Comparison of ENCODE assay signal across 17 mouse cellular contexts in genomic region chr9:77252134-77252533, GRCm38 (mm10).
DNase-seq lines count a peak whose midpoint lies in the region; ATAC-seq and TF ChIP-seq lines count a peak whose summit lies in the region.
"Had no signal": no experiment of that assay in that cellular context is flagged by ENCODE, and none has a peak within 500 bp of the region (broad histone marks: within the 10 kb centered on the region; RNA-seq: fewer than 3 reads in every experiment).

No protein-coding gene starts in this region.

- H3K4me3 ChIP-seq in gastrocnemius, adult 2 months = no peak overlapping the region
- peak overlapping the region; percentile 35; the same call in 1 of the 2 replicates for H3K4me3 ChIP-seq in forebrain, postnatal 0 days (ENCODE audit: low read depth, low read length)
- peak overlapping the region; percentile 44 for H3K4me3 ChIP-seq in left cerebral cortex, adult 2 months
- no peak overlapping the region for H3K4me3 ChIP-seq in midbrain, embryonic 14.5 days (replicated peaks; ENCODE audit: low read depth, low read length)
- H3K4me3 ChIP-seq: embryonic facial prominence, embryonic 15.5 days; intestine, embryonic 15.5 days; liver, embryonic 15.5 days; midbrain, embryonic 12.5 days; neural tube, embryonic 12.5 days had no signal

- 17% methylated on average over 7 of the region's 7 CpGs for WGBS in forebrain, postnatal 0 days
- 88% methylated on average over 7 of the region's 7 CpGs for WGBS in midbrain, embryonic 14.5 days

- H3K27me3 ChIP-seq in forebrain, postnatal 0 days (ENCODE audit: insufficient read depth, low read length) = no peaks in the 10 kb centered on the region
- H3K27me3 ChIP-seq in midbrain, embryonic 14.5 days (ENCODE audit: control insufficient read depth, insufficient read depth, low read length) = no peaks in the 10 kb centered on the region
- H3K27me3 ChIP-seq: embryonic facial prominence, embryonic 15.5 days; intestine, embryonic 15.5 days; liver, embryonic 15.5 days; midbrain, embryonic 12.5 days; neural tube, embryonic 12.5 days had no signal

- TF ChIP-seq CTCF in gastrocnemius, adult 2 months (IDR thresholded peaks at IDR 0.05) = no peak
- TF ChIP-seq CTCF in forebrain, postnatal 0 days (IDR thresholded peaks at IDR 0.05; ENCODE audit: low read depth) = no peak
- no peak for TF ChIP-seq CTCF in left cerebral cortex, adult 2 months (IDR thresholded peaks at IDR 0.05)

- H3K9me3 ChIP-seq in forebrain, postnatal 0 days (ENCODE audit: low read length) = no peaks in the 10 kb centered on the region
- no peaks in the 10 kb centered on the region for H3K9me3 ChIP-seq in midbrain, embryonic 14.5 days (ENCODE audit: control insufficient read depth, low read length)
- H3K9me3 ChIP-seq: embryonic facial prominence, embryonic 15.5 days; intestine, embryonic 15.5 days; liver, embryonic 15.5 days; neural tube, embryonic 12.5 days had no signal

- H3K4me1 ChIP-seq in forebrain, postnatal 0 days (ENCODE audit: insufficient read depth) = no peaks in the 10 kb centered on the region
- no peaks in the 10 kb centered on the region for H3K4me1 ChIP-seq in midbrain, embryonic 14.5 days (ENCODE audit: control insufficient read depth, insufficient read depth, low read length)
- H3K4me1 ChIP-seq: embryonic facial prominence, embryonic 15.5 days; intestine, embryonic 15.5 days; liver, embryonic 15.5 days; midbrain, embryonic 12.5 days; neural tube, embryonic 12.5 days had no signal

- H3K9ac ChIP-seq in forebrain, postnatal 0 days = no peak overlapping the region
- H3K9ac ChIP-seq in midbrain, embryonic 14.5 days (replicated peaks; ENCODE audit: low read length) = no peak overlapping the region
- H3K9ac ChIP-seq: embryonic facial prominence, embryonic 15.5 days; intestine, embryonic 15.5 days; liver, embryonic 15.5 days; midbrain, embryonic 12.5 days; neural tube, embryonic 12.5 days had no signal

- H3K4me2 ChIP-seq in forebrain, postnatal 0 days (ENCODE audit: low read depth) = peak overlapping the region; percentile 36
- no peak overlapping the region for H3K4me2 ChIP-seq in midbrain, embryonic 14.5 days (ENCODE audit: low read length)
- H3K4me2 ChIP-seq: embryonic facial prominence, embryonic 15.5 days; intestine, embryonic 15.5 days; liver, embryonic 15.5 days; midbrain, embryonic 12.5 days; neural tube, embryonic 12.5 days had no signal

- no peaks in the 10 kb centered on the region for H3K36me3 ChIP-seq in forebrain, postnatal 0 days (ENCODE audit: insufficient read depth)
- no peaks in the 10 kb centered on the region for H3K36me3 ChIP-seq in midbrain, embryonic 14.5 days (ENCODE audit: control insufficient read depth, insufficient read depth, low read length)
- H3K36me3 ChIP-seq: embryonic facial prominence, embryonic 15.5 days; intestine, embryonic 15.5 days; liver, embryonic 15.5 days; midbrain, embryonic 12.5 days; neural tube, embryonic 12.5 days had no signal

- peak; percentile 92 for ATAC-seq in forebrain, postnatal 0 days
- ATAC-seq in midbrain, embryonic 14.5 days (ENCODE audit: low FRiP score, low TSS enrichment) = no peak
- ATAC-seq: activated CD4-positive, CD25-positive, alpha-beta regulatory T cell, adult 4 months; intestine, embryonic 15.5 days had no signal

- peak overlapping the region; percentile 84 for H3K27ac ChIP-seq in gastrocnemius, adult 2 months
- peak overlapping the region; percentile 81; the same call in 1 of the 2 replicates for H3K27ac ChIP-seq in forebrain, postnatal 0 days (ENCODE audit: low read depth, low read length)
- peak overlapping the region; percentile 92 for H3K27ac ChIP-seq in left cerebral cortex, adult 2 months
- H3K27ac ChIP-seq in midbrain, embryonic 14.5 days (replicated peaks; ENCODE audit: low read depth, low read length) = no peak overlapping the region
- H3K27ac ChIP-seq: embryonic facial prominence, embryonic 15.5 days; intestine, embryonic 15.5 days; liver, embryonic 15.5 days; midbrain, embryonic 12.5 days; neural tube, embryonic 12.5 days; stomach, postnatal 0 days had no signal

- intact Hi-C loops in gastrocnemius, adult 2 months (cut with DNase I) = no loop called here
- intact Hi-C loops in left cerebral cortex, adult 2 months (cut with DNase I) = loop anchor here (1.0 to 5.0 kb wide), 4 partner anchors 50 to 123 kb away; no protein-coding TSS in a partner anchor

- DNase-seq in gastrocnemius, adult 2 months = peak; percentile 29
- no peak for DNase-seq in gastrocnemius, postnatal 10 days
- DNase-seq in brain, adult 2 months (ENCODE audit: low read depth, low spot score) = peak; percentile 80
- DNase-seq in forebrain, postnatal 0 days = peak; percentile 80
- peak; percentile 17 to 36 for DNase-seq in left cerebral cortex, adult 2 months (ENCODE audit: extremely low spot score in 1 of 2, low spot score in 2 of 2)
- no peak for DNase-seq in lung, adult 18-20 months
- DNase-seq in midbrain, embryonic 14.5 days = no peak
- DNase-seq in cerebellum, adult 11-12 months = no peak
- DNase-seq: kidney, postnatal 10 days; lung, postnatal 36 days had no signal

Comparison
In these comparisons a context has a peak if more than half of its experiments do, and no peak if none do; other contexts are left out.
1. DNase-seq: peak in gastrocnemius, adult 2 months (single experiment), brain, adult 2 months (single experiment), forebrain, postnatal 0 days (single experiment) and left cerebral cortex, adult 2 months (2 of 2); none in gastrocnemius, postnatal 10 days (single experiment), lung, adult 18-20 months (0 of 2), midbrain, embryonic 14.5 days (single experiment) and cerebellum, adult 11-12 months (single experiment).
2. H3K4me3 ChIP-seq: peak in forebrain, postnatal 0 days (single experiment) and left cerebral cortex, adult 2 months (single experiment); none in gastrocnemius, adult 2 months (single experiment) and midbrain, embryonic 14.5 days (single experiment).